Mouse (Mus musculus) hindbrain, embryonic 14.5 days (tissue): ENCODE results near the gene Sept6. TPM values are rescaled to one million over a fixed set of nuclear protein-coding genes. Genes with fewer than 3 reads are reported as not detected.

Source experiments
- ATAC-seq: fragments of 200-750 bp; cut with Nextera tagmentation; 2 replicates; pipeline ENCODE4 v1.8.0; 2017; ENCODE audit warnings: moderate number of reproducible peaks, mild to moderate bottlenecking, moderate TSS enrichment, moderate library complexity; ENCODE audit not compliant: low FRiP score
- DNase-seq: peaks from one replicate; pipeline ENCODE4 v3.0.0-alpha.2; 2015; ENCODE audit warnings: low spot score
- H3K27ac ChIP-seq: fragments of 300-500 bp; sonication (generic); 2 replicates; pipeline ENCODE4 v1.5.1; 2014; ENCODE audit warnings: mild to moderate bottlenecking, moderate library complexity
- H3K27me3 ChIP-seq: fragments of 300-500 bp; sonication (generic); 2 replicates; pipeline ENCODE4 v1.6.1; 2014; ENCODE audit warnings: mild to moderate bottlenecking, low read length, mixed read lengths; ENCODE audit not compliant: control insufficient read depth, insufficient read depth
- H3K36me3 ChIP-seq: fragments of 300-500 bp; sonication (generic); replicated peaks from 2 replicates; pipeline ENCODE4 v1.6.1; 2014; ENCODE audit not compliant: control insufficient read depth, insufficient read depth
- H3K4me1 ChIP-seq: fragments of 300-500 bp; sonication (generic); replicated peaks from 2 replicates; pipeline ENCODE4 v1.6.1; 2014; ENCODE audit warnings: antibody characterized with exemption, low read length, mixed read lengths; ENCODE audit not compliant: control insufficient read depth, insufficient read depth
- H3K4me2 ChIP-seq: fragments of 300-500 bp; sonication (generic); replicated peaks from 2 replicates; pipeline ENCODE4 v1.6.1; 2014; ENCODE audit warnings: mild to moderate bottlenecking, moderate library complexity
- H3K4me3 ChIP-seq: fragments of 300-500 bp; sonication (generic); replicated peaks from 2 replicates; pipeline ENCODE4 v1.5.1; 2014; ENCODE audit warnings: mild to moderate bottlenecking, low read length
- H3K9ac ChIP-seq: fragments of 300-500 bp; sonication (generic); 2 replicates; pipeline ENCODE4 v1.6.1; 2014
- H3K9me3 ChIP-seq: fragments of 300-500 bp; sonication (generic); 2 replicates; pipeline ENCODE4 v1.6.1; 2016; ENCODE audit warnings: low read length; ENCODE audit not compliant: control insufficient read depth
- WGBS: fragments of 180-500 bp; shearing (Covaris S2); extraction: QIAGEN DNeasy Blood & Tissue Kit; methylation state at CpG from one replicate; pipeline ENCODE4 v1.1.7; 2014; 5-methylcytosine and 5-hydroxymethylcytosine counted together
- polyA plus RNA-seq: library from polyadenylated mRNA; unstranded; fragments of >200 nt; fragmentation: Nextera tagmentation; extraction: Ambion mirVana; gene quantifications from 2 replicates; pipeline ENCODE4 v1.2.1, GENCODE M21; 2014

The Sept6 gene
- polyA plus RNA-seq, 1 experiment from 2014 or later: 70.7 TPM

DNA sequence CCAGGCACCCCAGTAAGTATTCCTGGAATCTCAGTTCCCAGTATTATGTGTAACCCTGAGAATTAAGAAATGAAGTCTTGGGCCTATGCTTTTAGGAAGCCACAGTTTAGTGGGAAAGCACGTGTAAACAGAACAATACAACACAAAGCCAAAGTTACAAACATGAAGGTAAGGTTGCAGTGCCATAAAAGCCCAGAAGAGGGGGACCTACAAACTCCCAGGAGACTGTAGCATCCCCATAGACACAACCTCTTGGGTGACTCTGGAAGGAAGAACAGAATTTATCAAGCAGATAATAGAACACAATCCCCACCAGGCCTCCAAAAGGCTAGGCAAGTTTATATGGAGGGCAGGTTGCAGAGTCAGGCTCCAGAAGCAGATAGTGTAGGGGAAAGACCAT is 61.0 kb downstream of the Sept6 start:
- no peak overlapping the region for H3K27ac ChIP-seq
- 0 out of 2 replicates have a peak, but pooled peaks cover 8% of the 10 kb centered on the region for H3K36me3 ChIP-seq
- H3K9me3 ChIP-seq: no peaks in the 10 kb centered on the region
- ATAC-seq (no peak), DNase-seq (peak; percentile 27)
- no peaks in the 10 kb centered on the region for H3K4me1 ChIP-seq
- no peak overlapping the region for H3K4me2 ChIP-seq
- H3K9ac ChIP-seq: no peak overlapping the region
- H3K4me3 ChIP-seq: no peak overlapping the region
- no peaks in the 10 kb centered on the region for H3K27me3 ChIP-seq
- 41% methylated on average over 1 of the region's 1 CpGs for WGBS

DNA sequence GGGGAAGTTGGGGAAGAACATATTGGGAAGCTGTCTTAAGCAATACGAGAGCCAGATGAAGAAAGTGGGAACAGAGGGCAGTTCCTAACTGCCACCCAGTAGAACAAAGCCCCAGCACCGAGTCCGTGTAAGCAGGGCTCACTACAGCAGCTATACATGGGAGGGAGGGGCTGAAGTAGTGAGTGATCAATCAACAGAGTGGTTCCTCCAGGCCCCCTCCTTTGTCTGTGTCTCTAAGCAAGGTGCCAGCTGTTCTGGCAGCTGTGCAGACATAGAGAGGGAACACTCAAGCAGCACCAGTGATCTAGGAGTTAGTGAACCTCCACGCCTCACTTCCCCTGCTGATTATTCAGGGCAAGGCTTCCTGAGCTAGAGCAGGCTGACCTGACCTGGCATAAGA is 61.9 kb downstream of the Sept6 start:
- WGBS: 46% methylated on average over 4 of the region's 4 CpGs
- H3K4me2 ChIP-seq: no peak overlapping the region
- no peaks in the 10 kb centered on the region for H3K9me3 ChIP-seq
- H3K4me3 ChIP-seq: no peak overlapping the region
- DNase-seq (no peak), ATAC-seq (peak; percentile 40; the same call in 1 of the 2 replicates)
- H3K4me1 ChIP-seq: no peaks in the 10 kb centered on the region
- no peak overlapping the region for H3K27ac ChIP-seq
- H3K36me3 ChIP-seq: 0 out of 2 replicates have a peak, but pooled peaks cover 8% of the 10 kb centered on the region
- H3K9ac ChIP-seq: no peak overlapping the region
- no peaks in the 10 kb centered on the region for H3K27me3 ChIP-seq

DNA sequence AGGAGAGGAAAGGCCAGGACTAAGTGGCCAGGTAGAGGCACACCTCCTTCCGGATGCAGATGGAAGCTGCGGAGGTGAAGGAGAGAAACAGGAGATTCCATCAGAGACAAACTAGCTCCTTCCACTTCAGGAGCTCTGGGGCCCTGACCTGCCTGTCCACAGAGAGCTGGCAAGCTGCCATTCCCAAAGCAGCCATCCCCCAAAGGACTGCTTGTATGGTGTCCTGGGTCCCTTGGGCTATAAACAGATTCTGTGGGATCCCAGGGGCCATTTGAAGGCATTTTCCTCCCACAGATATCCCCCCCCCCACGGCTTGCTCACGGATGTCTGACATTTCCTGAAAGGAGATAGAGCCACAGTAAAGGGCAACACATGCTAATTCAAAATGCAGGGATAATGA is 62.8 kb downstream of the Sept6 start:
- no peak overlapping the region for H3K4me2 ChIP-seq
- H3K9ac ChIP-seq: no peak overlapping the region
- no peaks in the 10 kb centered on the region for H3K9me3 ChIP-seq
- DNase-seq (no peak), ATAC-seq (no peak)
- WGBS: 75% methylated on average over 4 of the region's 4 CpGs
- no peak overlapping the region for H3K4me3 ChIP-seq
- H3K36me3 ChIP-seq: 0 out of 2 replicates have a peak, but pooled peaks cover 8% of the 10 kb centered on the region
- no peak overlapping the region for H3K27ac ChIP-seq
- H3K27me3 ChIP-seq: no peaks in the 10 kb centered on the region
- no peaks in the 10 kb centered on the region for H3K4me1 ChIP-seq

DNA sequence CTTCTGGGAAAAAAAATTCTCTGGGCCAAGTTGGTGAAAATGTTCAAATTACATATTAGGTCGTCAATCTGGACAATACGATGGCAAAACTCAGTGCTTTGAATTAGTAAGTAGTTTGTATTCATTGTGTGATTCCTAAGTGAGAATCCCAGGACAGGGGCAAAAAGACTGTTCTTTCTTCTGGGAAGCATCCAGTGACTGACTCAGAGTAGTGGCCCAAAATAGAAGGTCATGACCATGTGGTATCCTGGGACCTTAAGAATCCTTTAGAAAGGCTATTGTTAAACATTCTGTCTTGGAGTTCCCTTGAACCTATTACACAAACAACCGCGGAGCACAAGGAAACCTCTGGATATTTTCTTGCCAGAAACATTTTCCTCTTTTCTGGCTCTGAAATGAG is 70.2 kb downstream of the Sept6 start:
- H3K9ac ChIP-seq: no peak overlapping the region
- no peak for DNase-seq
- H3K27ac ChIP-seq: no peak overlapping the region
- H3K9me3 ChIP-seq: no peaks in the 10 kb centered on the region
- no peaks in the 10 kb centered on the region for H3K27me3 ChIP-seq
- no peaks in the 10 kb centered on the region for H3K4me1 ChIP-seq
- no peak overlapping the region for H3K4me3 ChIP-seq
- 0 out of 2 replicates have a peak, but pooled peaks cover 21% of the 10 kb centered on the region for H3K36me3 ChIP-seq
- H3K4me2 ChIP-seq: no peak overlapping the region
- 90% methylated on average over 4 of the region's 4 CpGs for WGBS
- no peak for ATAC-seq

DNA sequence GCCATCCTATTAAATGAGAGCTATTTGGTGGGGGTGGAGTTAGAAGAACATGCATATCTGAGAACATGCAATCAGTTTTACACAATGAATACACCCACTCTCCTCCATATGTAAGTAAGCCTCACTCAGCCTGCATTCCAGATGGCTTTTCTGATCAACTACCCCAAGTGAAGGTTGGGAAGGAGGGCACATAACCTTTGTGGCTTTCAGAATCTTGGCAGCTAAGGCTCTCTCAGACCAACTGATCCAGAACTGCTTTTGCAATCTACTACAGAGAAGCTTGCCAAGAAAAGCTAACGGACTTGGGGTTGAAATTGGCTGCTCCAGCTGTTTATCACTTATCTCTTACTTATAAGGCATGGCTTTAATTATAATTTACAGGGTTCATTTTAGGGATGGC is 73.8 kb downstream of the Sept6 start:
- H3K4me1 ChIP-seq: no peaks in the 10 kb centered on the region
- H3K27me3 ChIP-seq: no peaks in the 10 kb centered on the region
- no peak for DNase-seq
- no peaks in the 10 kb centered on the region for H3K9me3 ChIP-seq
- no peak overlapping the region for H3K4me3 ChIP-seq
- no peak overlapping the region for H3K9ac ChIP-seq
- no peak overlapping the region for H3K4me2 ChIP-seq
- H3K27ac ChIP-seq: no peak overlapping the region
- WGBS: 81% methylated on average over 1 of the region's 1 CpGs
- ATAC-seq: no peak
- H3K36me3 ChIP-seq: 0 out of 2 replicates have a peak, but pooled peaks cover 23% of the 10 kb centered on the region

DNA sequence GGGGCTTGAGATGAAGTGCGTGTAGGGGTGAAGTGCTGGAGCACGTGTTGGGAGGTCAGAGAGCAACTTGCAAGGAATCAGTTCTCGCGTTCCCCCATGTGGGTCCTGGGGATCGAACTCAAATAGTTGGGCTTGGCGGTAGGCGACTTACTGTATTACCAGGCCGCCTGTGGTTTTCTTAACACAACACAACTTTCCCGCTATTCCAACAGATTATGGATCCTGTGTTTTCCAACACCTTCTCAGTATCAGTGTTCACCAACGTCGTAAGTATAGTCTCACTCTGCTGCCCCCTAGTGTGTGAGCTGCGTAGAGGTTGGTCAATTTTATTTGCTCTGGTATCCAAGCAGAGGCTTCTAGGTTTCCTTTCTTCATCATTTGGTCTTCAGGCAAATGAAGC is 80.3 kb downstream of the Sept6 start:
- ATAC-seq (no peak), DNase-seq (peak; percentile 74)
- Histone ChIP-seq H3K27me3 (no peaks in the 10 kb centered on the region), H3K36me3 (0 out of 2 replicates have a peak, but pooled peaks cover 6% of the 10 kb centered on the region), H3K27ac (no peak overlapping the region), H3K9ac (no peak overlapping the region), H3K9me3 (no peaks in the 10 kb centered on the region), H3K4me1 (no peaks in the 10 kb centered on the region), H3K4me2 (no peak overlapping the region), H3K4me3 (no peak overlapping the region)
- WGBS: 48% methylated on average over 12 of the region's 12 CpGs

DNA sequence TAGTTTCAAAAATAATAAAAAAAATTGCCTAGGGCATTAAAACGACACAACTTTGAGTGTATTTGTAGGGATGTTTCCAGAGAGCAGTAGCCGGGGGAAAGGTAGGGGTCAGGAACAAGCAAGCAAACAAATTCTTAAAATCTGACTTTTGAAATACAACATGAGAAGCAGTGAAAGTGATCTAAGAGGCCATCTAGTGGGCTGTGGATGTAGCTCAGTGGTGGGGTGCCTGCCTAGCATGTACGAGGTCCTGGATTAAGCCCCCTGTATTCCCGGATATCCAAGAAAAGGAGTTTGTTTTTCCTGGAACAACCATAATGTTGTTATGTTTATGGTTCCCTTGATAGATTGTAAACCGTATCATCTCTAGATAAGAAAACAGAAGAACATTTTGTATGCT is 85.1 kb downstream of the Sept6 start:
- H3K36me3 ChIP-seq: no peaks in the 10 kb centered on the region
- 44% methylated on average over 5 of the region's 5 CpGs for WGBS
- H3K27ac ChIP-seq: no peak overlapping the region
- no peaks in the 10 kb centered on the region for H3K9me3 ChIP-seq
- H3K4me2 ChIP-seq: no peak overlapping the region
- ATAC-seq (no peak), DNase-seq (no peak)
- H3K4me1 ChIP-seq: no peaks in the 10 kb centered on the region
- no peak overlapping the region for H3K9ac ChIP-seq
- H3K4me3 ChIP-seq: no peak overlapping the region
- no peaks in the 10 kb centered on the region for H3K27me3 ChIP-seq

DNA sequence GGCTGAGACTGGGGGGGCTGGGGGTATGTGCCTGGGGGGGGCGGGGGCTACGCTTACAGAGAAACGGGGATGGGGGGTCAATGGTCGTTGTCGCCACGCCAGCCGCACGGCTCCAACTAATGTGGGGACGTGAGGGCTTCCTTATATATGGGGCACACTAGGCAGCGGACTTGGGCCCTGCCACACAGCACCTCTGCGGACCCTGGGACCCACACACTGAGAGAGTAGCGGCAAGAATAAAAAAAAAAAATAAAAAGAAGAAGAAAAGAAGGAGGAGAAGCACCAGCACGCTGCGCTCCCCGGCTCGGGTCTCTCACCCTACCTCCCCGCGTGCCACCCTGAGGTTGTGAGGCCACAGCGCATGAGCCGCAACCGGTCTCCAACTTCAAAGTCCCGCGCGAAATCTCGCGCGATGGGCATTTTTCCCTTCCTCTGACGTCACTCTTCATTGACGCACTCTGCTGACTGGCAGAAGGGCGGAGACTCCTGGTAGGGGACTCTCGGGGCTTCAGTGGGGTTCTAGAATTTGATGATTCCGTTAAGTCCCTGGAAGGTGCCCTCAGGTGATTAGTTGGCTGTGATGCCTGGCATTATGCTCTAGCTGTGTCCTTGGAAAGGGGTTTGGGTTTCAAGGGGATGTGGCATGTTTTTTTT is 88.4 kb downstream of the Sept6 start:
- peak; percentile 94 for DNase-seq
- 13% methylated on average over 31 of the region's 32 CpGs for WGBS
- ATAC-seq: peak; percentile 94

DNA sequence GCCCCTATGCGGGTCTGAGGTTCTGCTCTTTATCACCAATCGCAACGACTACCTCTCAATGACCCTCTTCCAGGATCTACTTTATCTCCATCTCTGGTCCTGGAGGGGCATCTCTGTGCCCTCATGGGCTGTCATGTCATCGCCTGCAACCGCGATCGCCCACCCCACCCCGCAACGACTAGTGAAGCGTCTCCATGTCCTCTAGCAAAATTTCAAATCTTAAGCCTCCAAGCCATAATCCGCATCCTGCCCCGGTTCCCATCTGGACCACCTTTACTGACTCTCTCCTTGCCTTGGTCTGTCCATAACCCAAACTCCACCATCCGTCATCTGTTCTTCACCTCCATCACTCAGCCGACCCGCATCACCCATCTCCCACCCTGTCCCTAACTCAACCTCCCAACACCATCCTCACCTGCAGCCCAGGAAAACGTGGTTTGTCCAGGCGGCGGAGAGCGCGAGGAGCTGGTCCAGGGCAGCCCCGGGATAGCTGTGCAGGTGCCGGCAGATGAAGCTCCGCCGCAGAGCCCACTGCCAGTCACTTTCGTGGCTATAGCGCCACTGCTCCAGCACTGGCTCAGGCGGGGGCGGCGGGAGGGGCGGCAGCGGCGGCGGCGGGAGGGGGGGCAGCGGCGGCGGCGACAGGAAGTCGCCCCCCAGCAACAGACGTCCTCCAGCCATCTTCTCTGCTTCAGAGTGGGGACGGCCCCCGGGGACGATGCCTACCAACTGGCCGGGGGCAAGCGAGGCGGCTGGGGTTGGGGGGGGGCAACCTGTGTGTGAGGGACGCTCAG is 89.1 kb downstream of the Sept6 start, which contains the start of gene Nkrf:
Gene Nkrf, minus strand, starts transcription at position 579 of the 794 bp plus-strand sequence.
- WGBS: 22% methylated on average over 33 of the region's 47 CpGs
- Histone ChIP-seq H3K4me3 (peak within 1 kb of the TSS; percentile 54), H3K27me3 (no peaks in the 10 kb centered on the region), H3K4me1 (0 out of 2 replicates have a peak, but pooled peaks cover 9% of the 10 kb centered on the region), H3K36me3 (no peaks in the 10 kb centered on the region), H3K9me3 (no peaks in the 10 kb centered on the region), H3K9ac (peak within 1 kb of the TSS; percentile 78), H3K4me2 (peak within 1 kb of the TSS; percentile 56), H3K27ac (peak within 1 kb of the TSS; percentile 88)
- ATAC-seq: peak; percentile 78
- no peak for DNase-seq

More for the DNA sequence above, 88.4 kb downstream of the Sept6 start:
- Histone ChIP-seq H3K4me2 (peak overlapping the region; percentile 56), H3K9ac (peak overlapping the region; percentile 78), H3K4me3 (peak overlapping the region; percentile 54), H3K4me1 (0 out of 2 replicates have a peak, but pooled peaks cover 9% of the 10 kb centered on the region), H3K27me3 (no peaks in the 10 kb centered on the region), H3K27ac (peak overlapping the region; percentile 88), H3K9me3 (no peaks in the 10 kb centered on the region), H3K36me3 (no peaks in the 10 kb centered on the region)
